Mouse (Mus musculus) duodenum, adult 2 months (tissue): ENCODE measurements around the gene Olfr344. TPM values are rescaled to one million over a fixed set of nuclear protein-coding genes. Genes with fewer than 3 reads are reported as not detected.

Source experiments
- polyA plus RNA-seq: library from polyadenylated mRNA; depleted of rRNA; stranded (reverse); fragments of >200 nt; gene quantifications from 2 replicates; pipeline ENCODE4 v1.2.3, GENCODE M21; 2012; ENCODE audit warnings: low replicate concordance; rRNA removed

Gene Olfr344
- polyA plus RNA-seq: not detected in 2 replicates

GRCm38 (mm10) chr2:36566362-36566761, at the start of gene Olfr344:
Gene Olfr344, plus strand, starts transcription at chr2:36566662.

GRCm38 (mm10) chr2:36524698-36525097, 41.8 kb upstream of the Olfr344 start, which contains the start of gene Olfr342:
Gene Olfr342, plus strand, starts transcription at chr2:36524998.

Other genes starting within 250 kb of the Olfr344 start
- gene Olfr338, start 193.1 kb upstream of the Olfr344 start, polyA plus RNA-seq: not detected in 2 replicates
- gene Olfr339, start 147.7 kb upstream of the Olfr344 start, polyA plus RNA-seq: not detected in 2 replicates
- gene Olfr340, start 114.1 kb upstream of the Olfr344 start, polyA plus RNA-seq: not detected in 2 replicates
- not detected in 2 replicates for gene Olfr341, start 84.2 kb upstream of the Olfr344 start, polyA plus RNA-seq
- gene Olfr342, start 41.7 kb upstream of the Olfr344 start, polyA plus RNA-seq: not detected in 2 replicates
- not detected in 2 replicates for gene Olfr345, start 73.4 kb downstream of the Olfr344 start, polyA plus RNA-seq
- gene Olfr346, start 119.1 kb downstream of the Olfr344 start, polyA plus RNA-seq: not detected in 2 replicates
- not detected in 2 replicates for gene Olfr347, start 165.2 kb downstream of the Olfr344 start, polyA plus RNA-seq
- gene Olfr348, start 217.6 kb downstream of the Olfr344 start, polyA plus RNA-seq: not detected in 2 replicates
- not detected in 2 replicates for gene Olfr50, start 223.9 kb downstream of the Olfr344 start, polyA plus RNA-seq